Mouse (Mus musculus) adrenal gland, adult (tissue): ENCODE data around the gene Hhat.

Experiments
- DNase-seq, 2 experiments: peaks; one replicate each; pipeline ENCODE4 v3.0.0; 2022 to 2023; ENCODE audit warnings: low spot score in 1 of 2; ENCODE audit not compliant: inconsistent age in 2 of 2

Gene Hhat

GRCm38 (mm10) chr1:192770495-192771331 is at the start of gene Hhat:
Gene Hhat, minus strand, starts transcription at chr1:192771223.
- peak; percentile 81 to 90 for DNase-seq

- DNase-seq, result peak in 1 of 2 experiments; percentile 49
These were observed 47.3 kb upstream of the Hhat start for GRCm38 (mm10) chr1:192818334-192818733.

- no peak for DNase-seq
These were observed 44.8 kb upstream of the Hhat start for GRCm38 (mm10) chr1:192815789-192816188.

- no peak for DNase-seq
These were observed 43.7 kb upstream of the Hhat start for GRCm38 (mm10) chr1:192814700-192815099.

- no peak for DNase-seq
These were observed 41.7 kb upstream of the Hhat start for GRCm38 (mm10) chr1:192812758-192813157.

GRCm38 (mm10) chr1:192812290-192812689 is 41.3 kb upstream of the Hhat start:
- DNase-seq, result no peak

- no peak for DNase-seq
These were observed 35.4 kb upstream of the Hhat start for GRCm38 (mm10) chr1:192806168-192807157.

- no peak for DNase-seq
These were observed 29.3 kb upstream of the Hhat start for GRCm38 (mm10) chr1:192800338-192800737.

GRCm38 (mm10) chr1:192799165-192799991 is 28.4 kb upstream of the Hhat start:
- no peak for DNase-seq

- DNase-seq, result no peak
These were observed 27.5 kb upstream of the Hhat start for GRCm38 (mm10) chr1:192798212-192799164.

GRCm38 (mm10) chr1:192797011-192797274 is 25.9 kb upstream of the Hhat start:
- DNase-seq, result no peak

- no peak for DNase-seq
These were observed 25.4 kb upstream of the Hhat start for GRCm38 (mm10) chr1:192796201-192797010.

GRCm38 (mm10) chr1:192794957-192795745 is 24.1 kb upstream of the Hhat start:
- DNase-seq, result no peak

- DNase-seq, result no peak
These were observed 20.9 kb upstream of the Hhat start for GRCm38 (mm10) chr1:192791897-192792361.

- no peak for DNase-seq
These were observed 19.4 kb upstream of the Hhat start for GRCm38 (mm10) chr1:192790442-192790841.

GRCm38 (mm10) chr1:192789828-192790227 is 18.8 kb upstream of the Hhat start:
- DNase-seq, result no peak

GRCm38 (mm10) chr1:192789111-192789522 is 18.1 kb upstream of the Hhat start:
- DNase-seq, result peak; percentile 23 to 59

- no peak for DNase-seq
These were observed 15.2 kb upstream of the Hhat start for GRCm38 (mm10) chr1:192786194-192786593.
